Mouse (Mus musculus) layer of hippocampus, postnatal 36 days (tissue): ENCODE results near the gene Tmem132d. TPM values are rescaled to one million over a fixed set of nuclear protein-coding genes. Genes with fewer than 3 reads are reported as not detected.
"Not testable (repeated sequence)": the region's sequence is repeated elsewhere in the genome, so short reads cannot be mapped to it uniquely, and the experiment has no call there.

Source experiments
- DNase-seq, 2 experiments: peaks; one replicate each; pipeline ENCODE4 v3.0.0; 2022
- total RNA-seq, 2 experiments: library from RNA; stranded (reverse); gene quantifications; 2 replicates each; pipeline ENCODE4 v1.2.3; 2021

Gene Tmem132d
- total RNA-seq, 2 experiments from 2014 or later = 14.6 to 20.2 TPM

- no peak for DNase-seq
Observed at GRCm38 (mm10) chr5:127756671-127757423, 676.0 kb downstream of the Tmem132d start.

GRCm38 (mm10) chr5:127756011-127756410 is 676.9 kb downstream of the Tmem132d start:
- no peak for DNase-seq

GRCm38 (mm10) chr5:127755594-127755993 is 677.3 kb downstream of the Tmem132d start:
- no peak for DNase-seq

GRCm38 (mm10) chr5:127751262-127751975 is 681.5 kb downstream of the Tmem132d start:
- no peak for DNase-seq

GRCm38 (mm10) chr5:127749540-127749939 is 683.3 kb downstream of the Tmem132d start:
- DNase-seq = not testable (repeated sequence)

GRCm38 (mm10) chr5:127741331-127741730 is 691.5 kb downstream of the Tmem132d start:
- DNase-seq = peak; percentile 50 to 58

Other genes with a start within 250 kb of the Tmem132d start
- gene Fzd10, start 167.8 kb upstream of the Tmem132d start, total RNA-seq = under 1 TPM; 0.48 to 0.60 TPM